Mouse (Mus musculus) lung, adult 18-20 months (tissue): ENCODE measurements at regions not wholly inside any gene's neighbourhood (a gene's known extent, or its start where the extent isn't known, plus 50 kb on each side); places are given as distances from the start of the nearest gene placed in this dataset.
"Not testable (repeated sequence)": the region's sequence is repeated elsewhere in the genome, so short reads cannot be mapped to it uniquely, and the experiment has no call there.

Experiments
- DNase-seq, 2 experiments: peaks; one replicate each; pipeline ENCODE4 v3.0.0; 2022; ENCODE audit warnings: mixed read lengths in 2 of 2

DNA sequence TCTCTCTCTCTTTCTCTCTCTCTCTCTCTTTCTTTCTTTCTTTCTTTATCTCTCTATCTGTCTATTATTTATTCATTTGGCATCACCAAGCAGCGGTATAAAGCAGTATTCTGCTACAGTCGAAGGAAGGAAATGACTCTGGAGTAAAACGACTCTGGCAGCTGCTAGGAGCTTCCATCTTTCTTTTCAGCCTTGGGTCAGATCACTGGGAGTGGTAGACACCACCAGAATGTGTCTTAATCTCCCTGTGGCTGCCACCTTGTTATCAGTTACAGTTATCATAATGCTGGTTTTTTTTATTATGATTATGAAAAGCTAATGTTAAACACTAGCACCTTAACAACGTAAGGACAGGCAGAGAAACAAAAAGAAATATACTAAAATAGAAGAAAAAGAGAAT is 219.2 kb upstream of the Zpld1 start:
- DNase-seq, result no peak

DNA sequence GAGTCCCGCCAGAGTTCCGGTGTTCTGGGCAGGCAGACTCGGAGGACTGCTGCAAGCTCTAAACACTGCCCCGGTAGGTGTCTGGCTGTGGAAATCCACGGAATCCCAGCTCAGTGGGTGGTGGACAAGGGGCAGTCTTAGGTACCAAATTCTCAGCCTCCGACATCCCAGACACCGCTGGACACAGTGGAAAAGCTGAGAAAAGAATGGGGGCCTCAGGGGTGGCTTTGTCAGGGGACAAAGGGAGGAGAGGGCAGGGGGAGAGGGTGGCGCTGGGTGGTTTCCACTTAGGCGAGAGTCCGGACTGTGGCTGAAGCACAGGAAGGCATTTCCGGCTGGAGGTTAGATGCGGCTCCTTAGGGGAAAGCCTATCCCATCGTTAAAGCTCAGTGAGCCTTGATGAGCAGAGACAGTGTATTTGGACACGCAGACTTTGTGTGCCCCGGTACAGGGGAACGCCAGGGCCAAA is 217.5 kb upstream of the Zpld1 start:
- no peak for DNase-seq

DNA sequence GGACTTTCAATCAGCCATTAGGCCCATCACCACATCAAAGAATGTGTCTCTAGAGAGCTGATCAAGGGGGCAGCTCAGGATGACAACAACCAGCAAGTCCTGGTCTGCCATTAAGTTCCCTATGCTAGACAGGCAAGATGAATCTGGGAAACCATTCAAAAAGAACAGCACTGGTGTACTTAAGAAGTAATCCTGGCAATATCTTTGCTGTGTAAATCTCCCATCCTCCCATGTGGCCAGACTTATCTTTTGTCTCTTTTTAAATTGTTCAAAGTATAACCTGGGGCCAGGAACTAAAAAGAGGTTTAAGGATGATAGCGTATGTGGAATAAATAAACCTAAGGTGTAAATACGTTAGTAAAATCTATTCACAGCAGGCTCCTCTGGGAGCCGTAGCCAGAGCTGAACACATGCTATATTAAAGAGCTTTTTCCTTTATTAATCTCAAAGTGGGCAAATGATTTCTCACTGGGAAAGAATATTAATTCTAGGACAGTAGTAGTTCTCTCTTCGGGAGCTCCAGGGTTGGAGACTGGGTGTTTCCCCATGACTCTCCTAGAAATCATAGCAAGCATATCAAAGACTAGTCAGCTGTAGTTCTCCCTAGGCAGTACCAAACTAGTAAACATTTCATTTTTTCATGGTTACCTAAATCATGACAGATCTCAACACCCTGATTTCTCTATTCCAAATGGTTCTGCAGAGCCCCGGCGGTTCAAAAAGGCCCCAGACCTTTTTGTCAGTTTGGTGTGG is 216.8 kb upstream of the Zpld1 start:
- DNase-seq, result no peak

DNA sequence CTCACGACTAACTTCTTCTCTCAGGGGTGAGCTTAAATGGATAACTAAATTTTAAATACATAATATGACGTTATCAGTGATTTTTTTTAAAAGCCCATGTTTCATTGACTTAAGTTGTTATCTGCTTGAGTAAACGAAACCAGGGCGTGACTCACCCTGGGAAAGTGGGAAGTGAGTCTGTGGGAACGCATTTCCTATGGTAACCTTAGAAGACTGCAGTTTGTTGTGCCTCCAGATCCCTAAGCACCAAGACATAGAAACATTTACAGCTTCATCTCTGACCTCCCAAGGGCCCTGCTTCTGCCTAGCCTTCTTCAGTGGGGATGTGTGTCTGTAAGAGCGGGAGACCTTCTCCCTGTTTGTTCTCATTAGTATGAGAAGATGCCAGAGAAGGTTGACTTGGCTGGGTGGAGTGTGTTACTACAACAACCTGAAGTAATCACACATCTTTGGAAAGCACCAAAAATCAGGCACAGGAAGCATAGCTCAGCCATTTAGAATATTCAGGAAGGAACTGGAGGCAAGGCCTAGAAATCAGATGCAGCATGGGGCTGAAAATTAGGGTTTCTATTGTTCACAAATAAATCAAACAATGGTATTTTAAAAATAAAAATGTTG is 207.1 kb upstream of the Zpld1 start:
- DNase-seq, result peak in 1 of 2 experiments; percentile 33

DNA sequence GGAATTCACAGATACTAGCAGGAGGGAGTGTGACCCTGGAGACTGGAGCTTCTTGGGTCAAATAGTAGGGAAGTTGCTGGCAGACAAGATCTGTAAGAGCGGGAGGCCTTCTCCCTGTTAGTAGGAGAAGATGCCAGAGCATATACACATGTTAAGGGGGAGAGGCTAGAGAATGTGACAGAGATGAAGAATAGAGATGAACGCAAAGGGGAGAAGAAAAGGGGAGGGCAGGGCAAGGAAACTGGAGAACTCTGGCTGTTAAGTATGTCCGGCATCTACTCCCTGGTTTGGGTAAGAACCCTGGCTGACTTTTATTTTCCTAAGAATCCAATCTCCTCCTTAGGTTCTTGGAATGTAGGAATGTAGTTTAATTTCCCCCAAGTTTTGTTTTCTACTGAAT is 206.5 kb upstream of the Zpld1 start:
- DNase-seq, result no peak

DNA sequence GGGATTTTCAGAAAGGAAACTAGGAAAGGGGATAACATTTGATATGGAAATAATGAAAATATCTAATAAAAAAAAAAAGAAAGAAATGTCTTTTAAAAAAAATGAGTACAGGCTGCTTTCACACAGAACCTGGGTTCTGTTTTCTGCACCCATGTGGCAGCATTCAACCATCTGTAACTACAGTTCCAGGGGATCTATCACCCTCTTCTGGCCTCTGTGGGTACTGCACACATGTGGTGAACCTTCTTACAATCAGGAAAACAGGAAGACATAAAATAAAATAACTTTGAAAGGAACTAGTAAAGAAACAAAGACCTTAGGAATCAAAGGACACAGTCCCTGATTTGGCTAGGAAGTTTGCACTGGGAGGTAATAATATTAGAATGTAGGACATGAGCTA is 205.5 kb upstream of the Zpld1 start:
- no peak for DNase-seq

DNA sequence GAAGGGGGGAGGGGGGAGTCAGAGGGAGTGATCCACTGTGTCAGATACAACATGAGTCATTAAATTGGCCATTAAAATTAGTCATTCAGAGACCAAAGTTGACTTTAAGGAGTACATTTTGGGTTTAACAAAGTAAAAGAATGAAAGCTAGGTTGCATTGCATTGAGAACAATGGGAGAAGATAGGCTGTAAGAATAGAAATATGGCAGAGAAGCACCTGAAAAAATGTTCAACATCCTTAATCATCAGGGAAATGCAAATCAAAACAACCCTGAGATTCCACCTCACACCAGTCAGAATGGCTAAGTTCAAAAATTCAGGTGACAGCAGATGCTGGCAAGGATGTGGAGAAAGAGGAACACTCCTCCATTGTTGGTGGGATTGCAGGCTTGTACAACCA is 202.0 kb upstream of the Zpld1 start:
- not testable (repeated sequence) for DNase-seq

DNA sequence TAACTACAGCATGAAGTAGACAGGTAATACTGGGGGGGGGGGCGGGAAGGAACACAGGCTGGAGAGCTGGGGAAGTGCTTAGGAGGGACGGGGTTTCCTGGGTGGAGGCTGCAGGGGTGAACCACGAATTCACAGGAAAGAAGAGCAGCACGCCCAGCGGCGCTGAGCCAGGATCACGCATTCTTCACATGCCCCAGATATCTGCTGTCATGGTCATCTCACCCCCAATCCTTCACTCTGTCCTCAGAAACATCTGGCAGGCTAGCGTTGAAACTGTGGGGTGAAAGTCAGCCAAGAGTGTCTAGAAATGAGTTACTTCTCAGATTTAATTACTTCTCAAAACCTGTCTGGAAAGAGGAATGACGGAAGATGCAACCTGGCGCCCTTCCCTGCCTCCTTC is 197.3 kb upstream of the Zpld1 start:
- peak; percentile 43 to 45 for DNase-seq

DNA sequence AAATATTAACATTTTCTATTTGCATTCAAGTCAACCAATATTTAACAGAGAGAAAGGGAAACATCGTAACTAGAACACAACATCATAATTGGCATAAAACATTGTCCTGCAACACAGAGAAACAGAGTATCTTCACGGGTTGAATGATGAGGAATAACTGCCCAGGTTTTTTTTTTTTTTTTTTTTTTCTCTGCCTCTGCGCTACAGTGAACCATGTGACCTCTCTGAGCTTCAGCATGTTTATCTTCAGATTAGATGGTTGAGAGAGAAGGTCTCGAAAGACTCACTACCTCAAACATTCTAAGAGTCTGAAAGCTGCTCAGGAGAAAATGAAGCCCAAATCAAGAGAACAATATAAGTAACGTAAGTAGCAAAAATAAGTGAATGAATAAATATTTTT is 196.4 kb upstream of the Zpld1 start:
- no peak for DNase-seq

DNA sequence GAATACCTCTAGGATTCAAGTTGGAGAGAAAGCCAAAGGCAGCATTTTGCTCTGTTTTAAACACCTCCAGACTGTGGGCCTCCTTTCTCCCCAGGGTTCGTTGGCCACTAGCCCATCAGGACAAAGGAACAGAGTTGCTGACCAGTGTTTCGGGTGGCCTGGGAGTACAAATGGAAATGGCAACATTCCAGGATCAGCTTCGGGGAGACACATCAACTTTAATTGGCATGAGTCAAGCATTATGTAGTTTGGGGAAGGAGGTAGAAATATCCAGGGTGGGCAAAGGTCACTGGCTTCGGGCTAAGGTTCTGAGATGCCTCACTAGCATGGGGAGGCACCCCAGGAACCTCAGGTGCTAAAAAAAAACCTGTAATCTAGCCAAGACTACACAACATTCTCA is 194.3 kb upstream of the Zpld1 start:
- no peak for DNase-seq

DNA sequence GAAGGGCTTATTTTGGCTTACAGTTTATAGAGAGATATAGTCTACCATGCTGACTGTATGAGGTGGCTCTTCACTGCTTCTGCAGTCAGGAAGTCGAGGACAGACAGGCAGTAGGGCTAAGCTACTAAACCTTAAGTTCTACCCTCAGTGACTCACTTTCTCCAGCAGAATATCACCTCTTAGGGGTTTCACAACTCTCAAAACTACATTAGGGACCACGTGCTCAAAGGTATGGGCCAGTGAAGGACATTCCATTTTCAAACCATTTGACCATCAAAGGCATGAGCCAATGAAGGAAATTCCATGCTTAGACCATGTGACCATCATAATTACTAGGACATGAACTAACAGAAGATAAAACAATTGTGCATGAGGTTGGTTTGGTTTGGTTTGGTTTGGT is 186.6 kb upstream of the Zpld1 start:
- no peak for DNase-seq

DNA sequence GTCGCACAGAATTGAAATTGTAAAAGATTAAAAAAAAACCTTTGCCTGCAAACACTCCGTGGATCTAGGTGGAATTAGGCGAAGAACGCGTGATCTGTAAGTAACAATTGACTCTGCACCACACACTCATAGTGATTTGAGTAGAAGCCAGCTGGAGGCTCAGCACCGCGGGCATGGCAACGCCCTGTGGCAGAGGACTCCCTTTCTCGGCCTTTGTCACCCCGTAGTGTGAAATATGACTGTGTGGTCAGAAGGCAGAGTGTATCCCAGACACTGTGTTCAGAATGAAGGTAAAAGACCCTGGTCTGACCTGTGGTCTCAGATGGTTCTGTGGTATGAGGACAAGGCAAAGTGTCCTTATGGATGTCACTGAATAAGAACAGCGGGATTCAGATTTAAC is 183.0 kb upstream of the Zpld1 start:
- DNase-seq, result no peak

DNA sequence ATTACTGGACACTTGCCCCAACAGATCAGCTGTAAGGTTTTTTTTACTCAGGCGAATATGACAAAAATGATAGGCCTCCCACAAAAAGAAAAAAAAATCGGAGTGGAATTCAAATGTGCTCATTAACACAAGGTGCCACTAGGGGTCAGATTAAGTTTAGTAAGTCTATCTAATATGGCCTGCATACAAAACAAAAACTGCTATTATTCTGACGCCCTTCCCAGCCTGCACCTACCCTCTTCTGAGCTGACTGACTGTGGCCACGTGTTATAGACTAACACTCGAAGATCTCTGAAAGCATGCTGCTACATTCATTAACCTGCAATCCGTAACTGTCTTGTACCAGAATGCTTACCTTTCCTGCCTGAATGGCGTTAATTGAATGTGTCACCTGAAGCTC is 182.5 kb upstream of the Zpld1 start:
- DNase-seq, result no peak

DNA sequence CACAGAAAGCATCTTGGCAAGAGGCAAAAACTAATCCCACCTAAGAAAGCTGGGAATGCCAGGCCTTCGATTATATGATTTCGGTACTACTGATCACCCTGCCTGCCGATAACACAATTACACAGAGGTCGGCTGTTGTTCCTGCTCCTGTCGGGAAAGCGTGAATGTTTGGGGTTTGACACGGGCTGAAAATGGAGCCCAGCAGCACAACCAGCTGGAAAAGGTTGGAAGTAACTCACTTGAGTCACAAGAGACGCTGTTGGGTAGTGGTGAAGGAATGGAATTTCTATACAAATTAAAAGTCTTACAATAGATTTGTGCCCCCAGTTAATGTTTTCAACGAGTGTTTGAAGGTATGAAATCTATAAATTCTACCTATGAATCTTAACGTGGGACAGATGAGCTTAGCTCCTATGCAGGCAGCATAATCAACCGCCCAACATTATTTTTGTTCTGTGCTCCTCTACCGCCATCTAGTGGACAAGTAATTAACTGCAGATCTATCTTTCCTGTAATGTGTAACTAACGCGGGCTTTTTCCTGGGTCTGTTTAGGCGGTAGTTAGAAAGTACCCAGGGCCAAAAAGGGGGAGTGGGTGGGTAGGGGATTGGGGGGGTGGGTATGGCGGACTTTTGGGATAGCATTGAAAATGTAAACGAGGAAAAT is 178.9 kb upstream of the Zpld1 start:
- DNase-seq, result peak in 1 of 2 experiments; percentile 23

DNA sequence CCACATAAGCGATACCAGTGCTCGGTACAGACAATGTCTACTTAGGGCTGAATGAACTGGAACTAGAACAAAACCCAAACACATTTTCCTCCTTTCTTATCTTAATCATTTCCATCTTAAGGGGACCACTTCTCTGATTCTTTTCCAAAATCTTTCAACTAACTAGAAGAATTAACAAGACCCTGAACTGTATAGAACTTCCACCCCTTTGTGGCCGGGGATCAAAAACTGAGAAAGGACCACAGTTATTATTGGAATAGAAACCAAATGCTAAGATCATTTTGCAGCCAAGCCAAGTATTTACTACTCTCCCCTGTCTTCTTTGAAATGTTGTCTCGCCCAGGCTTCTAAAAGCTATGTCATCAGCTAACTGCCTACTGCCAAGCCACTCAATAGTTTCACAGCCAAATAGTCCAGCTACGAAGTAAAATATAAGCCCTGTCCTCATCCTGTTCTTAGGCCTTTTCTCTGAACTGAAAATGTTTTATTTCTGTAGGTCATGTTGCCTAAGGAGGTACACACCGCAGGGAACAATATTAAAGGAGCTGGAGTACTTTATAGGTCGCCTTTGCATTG is 177.3 kb upstream of the Zpld1 start:
- no peak for DNase-seq

DNA sequence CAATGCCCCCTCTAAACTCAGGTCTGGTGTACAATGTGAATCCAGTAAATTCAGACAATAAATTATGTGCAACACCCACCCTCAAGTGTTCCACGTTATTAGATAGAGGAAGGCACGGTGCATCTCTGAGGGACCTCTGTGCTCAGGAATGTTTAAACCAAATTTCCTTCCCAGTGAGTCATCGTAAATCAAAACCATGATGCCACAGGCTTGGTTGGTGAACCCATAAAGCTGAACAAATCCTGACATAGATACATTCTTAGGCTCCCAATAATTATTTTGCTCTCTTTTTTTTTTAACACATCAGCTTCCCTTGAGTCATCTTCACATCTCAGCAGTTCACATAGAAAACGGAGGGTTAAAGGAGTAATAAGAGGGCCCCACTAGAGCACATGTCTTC is 173.6 kb upstream of the Zpld1 start:
- no peak for DNase-seq

DNA sequence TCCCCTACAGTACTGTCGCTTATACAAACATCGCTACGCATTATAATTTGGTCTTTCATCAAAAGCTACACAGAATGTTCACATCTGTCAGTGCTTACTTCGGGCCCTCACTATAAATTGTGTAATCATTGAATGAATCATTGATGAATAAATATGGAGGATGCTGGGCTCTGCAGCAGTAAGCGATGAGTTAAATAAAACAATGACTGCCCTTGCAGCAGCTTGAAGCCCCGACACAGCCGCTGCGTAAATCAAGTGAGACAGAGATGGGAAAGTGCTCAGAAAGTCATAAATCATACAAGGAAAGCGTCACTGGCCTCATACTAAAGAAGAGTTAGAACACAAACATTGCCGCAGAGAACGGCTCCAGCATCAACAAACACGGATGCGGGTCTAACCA is 172.9 kb upstream of the Zpld1 start:
- DNase-seq, result no peak

DNA sequence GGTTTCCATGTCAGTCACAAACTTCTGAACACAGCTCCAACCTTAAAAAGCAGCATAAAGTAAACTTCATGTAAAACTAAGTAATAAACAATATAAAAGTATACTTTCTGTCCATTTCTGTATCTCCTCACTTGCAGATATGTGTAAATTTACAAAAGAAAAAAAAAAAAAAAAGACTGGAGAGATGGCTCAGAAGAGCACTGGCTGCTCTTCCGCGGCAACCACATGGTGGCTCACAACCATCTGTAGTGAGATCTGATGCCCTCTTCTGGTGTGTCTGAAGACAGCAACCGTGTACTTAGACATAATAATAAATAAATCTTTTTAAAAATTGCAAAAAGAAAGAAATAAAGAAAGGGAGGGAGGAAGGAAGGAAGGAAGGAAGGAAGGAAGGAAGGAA is 171.9 kb upstream of the Zpld1 start:
- DNase-seq, result no peak

DNA sequence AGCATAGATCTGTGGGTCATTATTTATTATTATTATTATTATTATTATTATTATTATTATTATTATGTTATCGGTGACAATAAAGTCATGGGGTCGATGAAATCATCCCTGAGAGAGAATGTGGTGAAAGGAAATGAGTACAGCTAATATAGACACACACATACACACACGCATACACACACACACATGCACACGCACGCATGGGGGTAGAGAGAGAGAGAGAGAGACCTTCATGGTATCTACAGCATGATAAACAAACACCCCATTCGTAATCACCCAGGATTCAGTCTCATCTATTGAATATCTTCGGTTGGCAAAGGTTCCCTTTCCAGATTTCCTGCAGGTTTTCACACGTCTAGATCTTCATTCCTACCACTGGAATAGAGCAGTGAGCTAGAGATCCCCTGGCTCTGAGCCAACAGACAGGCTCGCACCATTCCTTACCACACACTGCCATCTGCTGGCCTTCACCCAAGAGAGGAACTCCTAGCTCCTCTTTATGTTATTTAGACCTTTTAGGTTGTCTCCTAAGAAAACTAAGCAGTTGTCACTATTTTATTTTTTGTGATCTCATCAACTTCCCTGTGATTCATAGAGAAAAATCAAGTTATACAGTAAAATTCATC is 171.2 kb upstream of the Zpld1 start:
- peak; percentile 61 to 71 for DNase-seq

DNA sequence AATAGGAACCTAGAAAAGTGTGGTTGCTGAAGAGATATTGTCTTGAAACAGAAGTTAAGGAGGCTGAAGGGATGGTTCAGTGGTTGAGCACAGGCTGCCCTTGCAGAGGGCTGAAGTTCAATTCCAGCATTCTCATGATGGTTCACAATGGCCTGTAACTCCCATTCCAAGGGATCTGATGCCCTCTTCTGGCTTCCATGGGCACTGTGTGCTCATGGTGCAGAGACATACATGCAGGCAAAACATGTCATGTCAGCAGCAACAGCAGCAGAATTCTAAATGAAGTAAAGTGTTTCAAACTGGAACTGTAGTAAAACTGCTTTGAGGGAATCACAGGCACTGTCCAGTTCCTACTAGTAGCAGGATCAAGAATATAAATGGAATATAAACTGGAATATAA is 162.7 kb upstream of the Zpld1 start:
- peak in 1 of 2 experiments; percentile 13 for DNase-seq

DNA sequence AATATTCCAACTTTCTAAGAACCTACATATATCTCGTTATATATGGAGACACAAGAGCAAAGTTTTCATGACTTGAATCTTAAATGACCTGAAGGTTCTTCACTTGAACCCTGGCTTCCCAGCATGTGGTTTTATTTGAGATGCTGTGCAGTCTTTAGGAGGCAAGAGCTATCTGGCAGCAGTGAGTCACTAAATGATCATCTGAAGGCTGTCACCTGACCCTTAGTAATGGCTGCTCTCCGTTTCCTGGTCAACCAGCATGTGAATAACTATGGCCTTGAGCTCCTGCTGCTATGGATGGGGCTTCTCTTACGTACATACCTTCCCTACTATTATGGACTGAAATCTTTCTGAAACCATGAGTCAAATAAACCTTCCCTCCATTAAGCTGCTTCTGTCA is 149.8 kb upstream of the Zpld1 start:
- DNase-seq, result no peak

DNA sequence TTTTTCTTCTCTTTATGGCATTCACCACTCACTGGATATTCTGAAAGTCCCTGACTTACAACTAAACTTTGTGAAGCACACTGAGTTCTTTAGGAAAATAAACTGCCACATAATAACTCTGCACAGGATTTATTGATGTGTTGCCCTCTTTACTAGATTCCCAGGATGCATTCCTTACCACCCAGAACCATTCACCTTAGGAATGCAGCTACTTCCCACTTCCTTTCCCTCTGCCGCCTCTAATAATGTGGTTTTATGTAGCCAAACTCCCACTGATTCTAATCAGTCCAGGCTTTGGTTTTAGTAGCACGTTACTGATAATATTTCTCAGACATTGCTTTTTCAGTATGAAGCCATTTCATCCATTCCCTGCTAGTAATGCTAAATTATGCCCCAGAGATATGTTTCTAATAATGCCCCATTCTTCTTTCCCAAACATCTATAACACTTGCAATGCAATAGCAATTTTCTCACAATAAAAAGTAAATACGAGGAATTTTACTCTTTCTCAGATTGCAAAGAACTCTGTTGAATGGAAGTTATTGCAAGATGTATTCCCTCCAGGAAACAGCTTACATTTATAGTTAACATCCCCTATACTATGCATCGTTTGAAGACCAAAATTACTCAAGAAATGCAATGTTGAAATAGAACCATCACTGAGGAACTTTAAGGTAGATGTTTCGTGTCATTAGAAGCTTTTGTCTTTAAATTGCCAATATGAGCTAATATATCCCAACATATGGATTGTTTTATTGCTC is 145.2 kb upstream of the Zpld1 start:
- DNase-seq, result no peak
